Comparison of ENCODE assay signal across 8 mouse cellular contexts in genomic region chr4:128450974-128451373, GRCm38 (mm10).
DNase-seq lines count a peak whose midpoint lies in the region; ATAC-seq lines count a peak whose summit lies in the region.

No protein-coding gene starts in this region.

- H3K4me3 ChIP-seq in kidney, embryonic 15.5 days (replicated peaks): no peak overlapping the region
- H3K4me3 ChIP-seq in forebrain, embryonic 16.5 days (replicated peaks; ENCODE audit: low read length): no peak overlapping the region
- H3K4me3 ChIP-seq in neural tube, embryonic 14.5 days (ENCODE audit: low read depth, low read length): no peak overlapping the region

- no peaks in the 10 kb centered on the region for H3K36me3 ChIP-seq in kidney, embryonic 15.5 days
- H3K36me3 ChIP-seq in forebrain, embryonic 16.5 days (ENCODE audit: control insufficient read depth, insufficient read depth): no peaks in the 10 kb centered on the region
- H3K36me3 ChIP-seq in neural tube, embryonic 14.5 days (ENCODE audit: control insufficient read depth, insufficient read depth, low read length): peaks cover 3% of the 10 kb centered on the region; the same call in 1 of the 2 replicates

- H3K4me2 ChIP-seq in kidney, embryonic 15.5 days: no peak overlapping the region
- H3K4me2 ChIP-seq in forebrain, embryonic 16.5 days (ENCODE audit: low read length): no peak overlapping the region
- H3K4me2 ChIP-seq in neural tube, embryonic 14.5 days (ENCODE audit: low read depth, low read length): no peak overlapping the region

- WGBS in kidney, embryonic 15.5 days: 29% methylated on average over 8 of the region's 8 CpGs
- 9% methylated on average over 8 of the region's 8 CpGs for WGBS in forebrain, embryonic 16.5 days
- WGBS in neural tube, embryonic 14.5 days: 12% methylated on average over 8 of the region's 8 CpGs

- H3K27me3 ChIP-seq in kidney, embryonic 15.5 days: no peaks in the 10 kb centered on the region
- no peaks in the 10 kb centered on the region for H3K27me3 ChIP-seq in forebrain, embryonic 16.5 days (replicated peaks; ENCODE audit: control insufficient read depth, insufficient read depth, low read length)
- no peaks in the 10 kb centered on the region for H3K27me3 ChIP-seq in neural tube, embryonic 14.5 days (ENCODE audit: control insufficient read depth, insufficient read depth, low read length)

- no peak for DNase-seq in kidney, adult 18-20 months
- peak; percentile 95 to 96 for DNase-seq in cerebellum, postnatal 10 days
- DNase-seq in left cerebral cortex, postnatal 14 days (ENCODE audit: low spot score in 2 of 2): peak; percentile 63 to 69
- no peak for DNase-seq in urinary bladder, postnatal 14 days (ENCODE audit: low spot score)

- H3K4me1 ChIP-seq in kidney, embryonic 15.5 days: no peaks in the 10 kb centered on the region
- peaks cover 23% of the 10 kb centered on the region for H3K4me1 ChIP-seq in forebrain, embryonic 16.5 days (replicated peaks; ENCODE audit: control insufficient read depth, insufficient read depth, low read length)
- H3K4me1 ChIP-seq in neural tube, embryonic 14.5 days (ENCODE audit: control insufficient read depth, insufficient read depth, low read length): peaks cover 11% of the 10 kb centered on the region

- H3K9me3 ChIP-seq in kidney, embryonic 15.5 days (replicated peaks): no peaks in the 10 kb centered on the region
- no peaks in the 10 kb centered on the region for H3K9me3 ChIP-seq in forebrain, embryonic 16.5 days (ENCODE audit: control insufficient read depth, low read length)
- H3K9me3 ChIP-seq in neural tube, embryonic 14.5 days (ENCODE audit: control insufficient read depth, low read length): no peaks in the 10 kb centered on the region

- ATAC-seq in kidney, embryonic 15.5 days (replicated peaks; ENCODE audit: low FRiP score): 0 out of 2 replicates have a peak, but pooled peaks have one; percentile 40
- peak; percentile 90 for ATAC-seq in forebrain, embryonic 16.5 days
- ATAC-seq in neural tube, embryonic 14.5 days (ENCODE audit: low read depth): peak; percentile 87
- ATAC-seq in megakaryocyte, adult 5-6 weeks (ENCODE audit: poor library complexity, severe bottlenecking): no peak

- no peak overlapping the region for H3K9ac ChIP-seq in kidney, embryonic 15.5 days
- H3K9ac ChIP-seq in forebrain, embryonic 16.5 days (replicated peaks; ENCODE audit: low read depth, low read length): peak overlapping the region; percentile 8; the same call in 1 of the 2 replicates
- H3K9ac ChIP-seq in neural tube, embryonic 14.5 days (replicated peaks; ENCODE audit: low read depth, low read length): no peak overlapping the region

- H3K27ac ChIP-seq in kidney, embryonic 15.5 days: no peak overlapping the region
- H3K27ac ChIP-seq in forebrain, embryonic 16.5 days (ENCODE audit: low read length): peak overlapping the region; percentile 41
- H3K27ac ChIP-seq in neural tube, embryonic 14.5 days (ENCODE audit: low read depth, low read length): peak overlapping the region; percentile 76

- intact Hi-C loops in left cerebral cortex, postnatal 14 days (cut with DNase I): no loop called here

Comparison
In these comparisons a context has a peak if more than half of its experiments do, and no peak if none do; other contexts are left out.
1. DNase-seq: peak in cerebellum, postnatal 10 days (2 of 2) and left cerebral cortex, postnatal 14 days (2 of 2); none in kidney, adult 18-20 months (single experiment) and urinary bladder, postnatal 14 days (single experiment).